Mouse (Mus musculus): ENCODE data around the gene Poln.

DNA sequence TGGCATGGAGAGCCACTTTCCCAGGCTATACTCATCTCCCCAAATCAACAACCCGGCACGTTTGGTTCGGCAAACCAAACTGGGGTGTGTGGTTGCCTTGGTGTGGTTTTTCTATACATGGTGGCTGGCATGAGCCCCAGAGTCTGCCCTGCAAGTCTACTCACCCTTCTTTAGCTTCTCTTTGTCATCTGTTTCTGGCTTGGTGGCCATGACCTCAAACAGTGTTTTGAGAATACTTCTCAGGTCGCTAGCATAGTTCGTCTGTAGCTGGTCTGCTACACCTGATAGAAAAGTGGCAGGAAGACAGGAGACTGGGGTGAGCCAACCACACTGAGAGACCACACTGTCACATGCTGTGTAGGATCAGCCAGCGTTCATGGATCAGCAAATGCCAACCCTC is 29.4 kb upstream of the Poln start:
- no peak for TF ChIP-seq TAL1 (IDR thresholded peaks at IDR 0.05; ENCODE audit: low read length)
- TF ChIP-seq GATA1 (IDR thresholded peaks at IDR 0.05; ENCODE audit: low read length): no peak
